Mouse (Mus musculus): ENCODE results near the gene Ccdc187.

The Ccdc187 gene

GRCm38 (mm10) chr2:26280594-26280993 is 13.8 kb downstream of the Ccdc187 start:
- DNase-seq (ENCODE audit: low read depth, low spot score), result no peak

DNA sequence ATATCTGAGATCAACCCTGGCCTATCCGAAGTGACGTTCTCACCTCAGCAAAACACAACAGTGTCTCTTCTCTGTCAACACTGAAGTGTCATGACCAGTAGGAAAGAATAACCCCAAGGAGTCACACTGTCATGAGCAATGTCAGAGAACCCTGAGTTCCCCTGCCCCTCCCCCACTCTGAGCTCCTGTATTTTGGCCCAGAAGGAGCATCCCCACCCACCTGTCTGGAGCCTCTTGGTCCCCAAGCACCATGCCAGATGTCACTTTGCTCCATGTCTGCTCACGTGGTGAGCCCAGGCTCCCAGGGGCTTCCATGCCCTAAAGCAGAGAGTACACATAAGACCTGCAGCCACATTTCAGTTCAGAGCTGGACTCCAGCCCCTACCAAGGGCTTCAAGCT is 14.6 kb downstream of the Ccdc187 start:
- no peak for DNase-seq (ENCODE audit: low read depth, low spot score)

- peak; percentile 12 for DNase-seq (ENCODE audit: low read depth, low spot score)
Observed at GRCm38 (mm10) chr2:26273611-26274010, 20.7 kb downstream of the Ccdc187 start.

DNA sequence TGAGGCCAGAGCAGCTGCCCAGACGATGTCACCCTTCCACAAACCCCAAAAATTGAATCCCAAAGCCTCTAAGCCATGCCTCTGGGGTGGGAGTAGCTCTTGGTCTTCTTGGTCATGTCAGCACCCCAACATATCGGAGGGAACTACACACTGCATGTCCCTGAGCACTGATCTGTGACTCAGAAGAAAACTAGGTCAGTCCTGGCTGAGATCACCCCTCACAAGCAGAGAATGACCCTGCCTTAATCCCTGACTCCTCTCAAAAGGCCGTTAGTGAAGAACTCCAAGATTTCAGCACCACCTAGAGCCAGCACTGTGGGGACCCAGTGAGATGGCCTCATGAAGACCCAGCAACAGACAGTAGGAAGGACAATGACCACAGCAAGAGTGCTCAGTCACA is 26.1 kb downstream of the Ccdc187 start:
- DNase-seq (ENCODE audit: low read depth, low spot score), result no peak

DNA sequence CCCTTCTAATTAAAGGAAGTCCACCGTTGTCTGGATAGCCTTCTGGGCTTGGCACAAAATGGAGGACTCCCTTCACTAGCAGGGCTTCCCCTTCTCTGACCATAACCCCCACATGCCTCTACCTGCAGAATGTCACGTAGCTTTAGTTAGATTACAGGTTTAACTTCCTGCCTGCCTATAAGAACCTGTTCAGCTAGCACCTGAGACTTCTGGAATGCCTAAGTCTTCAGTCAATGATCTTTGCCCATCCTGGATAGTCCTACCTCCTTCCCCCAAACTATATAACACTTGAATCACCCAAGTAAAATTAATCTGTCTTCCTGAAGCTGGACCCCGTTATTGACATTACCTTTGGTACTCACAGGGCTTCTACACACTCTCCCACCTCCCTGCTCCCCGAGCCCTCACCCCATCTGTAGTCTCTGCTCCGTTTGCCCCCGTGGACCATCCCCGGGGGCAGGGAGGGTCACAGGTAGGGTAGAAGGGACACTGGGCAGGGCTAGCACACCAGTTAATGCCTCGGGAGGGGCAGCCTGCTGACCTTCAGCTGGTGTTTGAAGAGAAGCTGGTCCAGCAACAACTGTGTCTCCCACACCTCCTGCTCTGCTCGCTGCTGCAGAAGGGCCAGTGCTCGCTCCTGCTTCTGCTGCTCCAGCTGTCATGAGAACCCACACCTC is 28.2 kb downstream of the Ccdc187 start:
- DNase-seq (ENCODE audit: low read depth, low spot score), result no peak

- DNase-seq (ENCODE audit: low read depth, low spot score), result no peak
Observed at GRCm38 (mm10) chr2:26265095-26265494, 29.3 kb downstream of the Ccdc187 start.

DNA sequence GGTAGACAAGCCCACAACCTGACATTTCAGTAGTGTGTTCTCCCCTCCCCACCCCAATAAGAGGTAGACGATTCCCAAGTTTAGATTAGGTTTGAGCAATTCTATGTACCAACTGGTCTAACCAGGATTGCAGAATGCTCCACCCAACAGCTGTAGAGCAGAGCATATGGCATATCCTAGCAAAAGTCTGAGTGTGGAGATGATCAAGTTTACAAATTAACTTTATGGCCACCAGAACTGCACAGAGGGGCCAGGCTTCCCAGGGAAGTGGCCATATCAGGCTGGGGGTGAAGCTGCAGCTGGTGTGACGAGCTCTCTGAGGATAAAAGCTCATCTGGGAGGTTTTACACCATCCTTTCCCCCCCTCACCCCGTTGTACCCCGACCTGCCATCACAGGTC is 29.7 kb downstream of the Ccdc187 start:
- DNase-seq (ENCODE audit: low read depth, low spot score), result no peak

GRCm38 (mm10) chr2:26257315-26258096 is 36.9 kb downstream of the Ccdc187 start:
- DNase-seq (ENCODE audit: low read depth, low spot score), result no peak

- no peak for DNase-seq (ENCODE audit: low read depth, low spot score)
Observed at GRCm38 (mm10) chr2:26254816-26255215, 39.5 kb downstream of the Ccdc187 start.

DNA sequence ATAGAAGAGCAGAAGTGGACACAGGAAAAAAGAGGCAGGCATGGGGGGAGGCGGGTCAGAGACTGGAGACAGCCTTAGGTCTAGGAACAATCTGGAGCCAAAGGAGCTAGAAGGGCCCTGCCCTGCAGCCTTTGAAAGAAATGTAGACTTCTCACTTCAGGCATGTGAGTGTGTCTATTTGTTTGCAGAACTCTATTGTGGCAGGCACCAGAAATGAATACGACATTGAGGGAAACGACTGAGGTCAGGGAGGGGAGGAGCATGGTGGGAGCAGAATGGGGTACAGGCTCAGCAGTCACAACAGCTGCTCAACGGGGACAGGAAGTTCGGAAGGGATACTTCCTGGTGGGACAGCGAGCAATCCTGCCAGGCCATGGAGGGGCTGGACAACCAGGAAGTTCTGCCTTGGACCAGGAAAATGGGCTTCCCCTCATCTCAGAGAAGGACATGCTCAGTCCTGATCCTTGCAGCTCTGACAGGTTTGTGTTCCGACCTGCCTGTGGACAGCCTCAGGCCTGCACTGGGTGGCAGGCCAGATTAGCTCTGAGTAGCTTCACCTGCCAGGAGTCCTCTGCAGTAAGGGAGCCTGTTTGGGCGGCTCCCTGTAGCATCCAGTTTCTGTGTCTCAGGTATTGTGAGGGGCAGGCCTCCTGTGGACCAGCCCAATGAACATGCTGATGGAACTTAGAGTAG is 41.7 kb downstream of the Ccdc187 start:
- no peak for DNase-seq (ENCODE audit: low read depth, low spot score)

GRCm38 (mm10) chr2:26247531-26247930 is 46.8 kb downstream of the Ccdc187 start:
- DNase-seq (ENCODE audit: low read depth, low spot score), result no peak

DNA sequence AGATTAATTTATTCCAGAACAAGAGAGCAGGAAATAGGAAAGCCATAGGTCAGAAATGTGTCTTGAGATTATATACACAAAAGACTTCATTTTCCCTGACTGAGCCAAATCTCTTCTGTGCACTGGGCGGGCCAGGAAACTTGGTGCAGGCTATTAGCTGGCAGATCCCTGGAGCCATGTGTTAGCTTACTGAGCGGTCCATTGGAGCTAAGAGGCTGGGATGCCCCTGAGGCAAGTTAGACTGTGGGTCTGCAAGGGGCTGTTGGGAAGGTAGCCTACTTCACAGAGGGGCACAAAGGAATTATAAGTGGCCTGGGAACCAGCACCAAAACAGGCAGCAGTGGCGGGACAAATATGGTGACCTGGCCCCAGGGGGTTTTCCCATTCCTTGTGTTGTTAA is 53.5 kb downstream of the Ccdc187 start:
- no peak for DNase-seq (ENCODE audit: low read depth, low spot score)

GRCm38 (mm10) chr2:26240330-26240729 is 54.0 kb downstream of the Ccdc187 start:
- no peak for DNase-seq (ENCODE audit: low read depth, low spot score)

GRCm38 (mm10) chr2:26237290-26237782 is 57.0 kb downstream of the Ccdc187 start, which contains the start of gene Qsox2:
Gene Qsox2 (minus strand): TSS chr2:26237525.
- peak; percentile 81 for DNase-seq (ENCODE audit: low read depth, low spot score)

GRCm38 (mm10) chr2:26236681-26237289 is 57.6 kb downstream of the Ccdc187 start:
- no peak for DNase-seq (ENCODE audit: low read depth, low spot score)

DNA sequence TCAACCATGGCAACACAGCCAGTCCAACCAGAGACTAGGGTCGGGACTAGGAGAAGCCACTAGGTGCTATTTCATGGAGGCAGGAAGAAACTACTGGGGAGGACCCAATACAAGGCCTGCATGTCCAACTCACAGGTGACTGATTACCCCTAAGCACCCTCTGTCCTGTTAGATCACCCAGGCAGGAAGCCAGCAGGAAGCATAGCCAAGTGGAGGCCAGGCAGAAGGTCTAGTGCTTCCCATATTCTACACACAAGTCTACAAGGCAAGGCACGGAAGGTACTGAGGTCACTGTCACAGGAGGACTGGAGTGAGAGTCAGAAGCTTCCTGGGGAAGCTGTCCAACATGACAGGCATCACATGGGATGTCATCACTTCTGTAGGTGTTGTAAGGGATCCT is 59.6 kb downstream of the Ccdc187 start:
- DNase-seq (ENCODE audit: low read depth, low spot score), result no peak

GRCm38 (mm10) chr2:26234253-26234652 is 60.1 kb downstream of the Ccdc187 start:
- DNase-seq (ENCODE audit: low read depth, low spot score), result no peak

DNA sequence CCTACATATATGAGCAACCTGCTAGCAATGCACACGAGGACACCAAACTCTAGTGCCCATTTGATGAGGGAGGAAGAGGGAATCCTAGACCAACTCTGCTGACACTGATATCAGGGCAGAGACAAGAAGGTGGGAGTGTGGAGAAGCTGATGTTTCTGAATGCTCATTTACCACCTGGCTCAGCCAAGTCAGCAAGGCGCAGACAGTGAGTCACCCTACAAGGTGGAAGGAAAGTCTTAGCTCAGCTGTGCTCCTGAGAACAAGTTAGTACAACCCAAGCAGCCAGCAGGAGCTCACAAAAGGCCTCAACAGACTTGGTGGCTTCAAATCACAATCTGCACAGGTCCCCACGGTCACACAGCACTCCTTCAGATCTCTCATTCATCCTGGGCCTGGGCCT is 63.0 kb downstream of the Ccdc187 start:
- DNase-seq (ENCODE audit: low read depth, low spot score), result no peak

GRCm38 (mm10) chr2:26230253-26230652 is 64.1 kb downstream of the Ccdc187 start:
- DNase-seq (ENCODE audit: low read depth, low spot score), result no peak

- DNase-seq (ENCODE audit: low read depth, low spot score), result peak; percentile 28
Observed at GRCm38 (mm10) chr2:26227788-26228187, 66.6 kb downstream of the Ccdc187 start.

DNA sequence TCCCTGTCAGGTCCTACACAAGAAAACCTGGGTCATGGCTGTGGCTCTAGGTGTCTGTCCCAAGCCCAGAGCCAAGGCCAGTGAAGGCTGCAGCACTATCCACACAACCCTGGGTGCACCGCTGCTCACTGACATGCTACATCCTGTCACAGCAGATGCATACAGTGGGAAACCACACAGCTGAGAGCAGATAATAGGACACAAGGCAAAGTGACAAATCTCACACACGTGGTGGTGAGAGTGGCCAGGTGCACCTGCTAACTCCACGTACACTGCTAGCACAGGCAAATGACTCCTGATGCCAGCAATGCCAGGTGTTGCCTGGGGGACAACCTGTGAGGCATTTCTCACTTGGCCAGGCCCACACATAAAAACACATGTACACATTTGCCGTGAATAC is 69.1 kb downstream of the Ccdc187 start:
- no peak for DNase-seq (ENCODE audit: low read depth, low spot score)

- no peak for DNase-seq (ENCODE audit: low read depth, low spot score)
Observed at GRCm38 (mm10) chr2:26223961-26224360, 70.4 kb downstream of the Ccdc187 start.
